25 mouse cellular contexts compared by ENCODE assay signal in the genomic region with DNA sequence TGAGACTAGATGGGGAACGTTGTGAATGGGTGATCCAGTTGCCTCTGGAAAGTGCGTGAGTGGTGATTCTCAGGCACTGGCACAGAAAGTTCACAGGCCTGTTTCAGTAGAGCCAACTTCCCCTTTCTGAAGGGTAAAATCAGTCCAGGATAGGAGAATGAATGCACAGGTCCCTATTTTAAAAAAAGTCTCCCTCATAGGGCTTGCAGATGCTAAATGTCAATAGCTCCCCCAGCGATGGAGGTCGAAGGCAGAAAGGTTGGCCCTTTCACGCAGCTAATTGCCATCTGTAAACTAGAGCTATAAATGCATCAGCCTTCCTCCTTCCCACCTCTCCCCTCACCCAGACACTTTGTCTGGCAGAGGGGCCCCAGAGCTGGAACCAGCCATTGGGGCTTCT.
"Had no signal": no experiment of that assay in that cellular context is flagged by ENCODE, and none has a peak within 500 bp of the region (broad histone marks: within the 10 kb centered on the region; RNA-seq: fewer than 3 reads in every experiment).

No protein-coding gene starts in this region.

- H3K9me3 ChIP-seq: heart, embryonic 10.5 days; heart, embryonic 12.5 days; hindbrain, embryonic 10.5 days; hindbrain, embryonic 12.5 days; intestine, embryonic 15.5 days; limb, embryonic 10.5 days; limb, embryonic 12.5 days had no signal

- H3K36me3 ChIP-seq: heart, embryonic 10.5 days; heart, embryonic 12.5 days; hindbrain, embryonic 10.5 days; hindbrain, embryonic 12.5 days; intestine, embryonic 15.5 days; limb, embryonic 10.5 days; limb, embryonic 12.5 days had no signal

- ATAC-seq: hindbrain, embryonic 16.5 days; inflammation-experienced regulatory T-cells, adult 6 months; intestine, embryonic 15.5 days; intestine, postnatal 0 days had no signal

- H3K27me3 ChIP-seq: intestine, embryonic 15.5 days; limb, embryonic 12.5 days had no signal

- H3K4me2 ChIP-seq: heart, embryonic 12.5 days; hindbrain, embryonic 12.5 days; hindbrain, embryonic 14.5 days; intestine, embryonic 15.5 days; limb, embryonic 12.5 days had no signal

- H3K4me1 ChIP-seq: heart, embryonic 12.5 days had no signal

- DNase-seq: gastrocnemius, adult 2 months; gastrocnemius, postnatal 10 days; gastrocnemius, postnatal 25 days; heart, adult 18-20 months; heart, postnatal 10 days; heart, postnatal 4 days; kidney, adult 18-20 months; kidney, adult 8-10 months; kidney, postnatal 10 days; kidney, postnatal 25 days; kidney, postnatal 4 days had no signal

- H3K9ac ChIP-seq: heart, embryonic 12.5 days; hindbrain, embryonic 12.5 days; hindbrain, embryonic 14.5 days; intestine, embryonic 15.5 days; limb, embryonic 12.5 days; liver, embryonic 14.5 days had no signal

- H3K27ac ChIP-seq: gastrocnemius, adult 2 months; heart, embryonic 10.5 days; hindbrain, embryonic 10.5 days; hindbrain, embryonic 12.5 days; hindbrain, embryonic 14.5 days; intestine, embryonic 15.5 days; layer of hippocampus, adult 2 months; left cerebral cortex, adult 2 months; limb, embryonic 10.5 days; limb, embryonic 12.5 days; liver, embryonic 14.5 days had no signal

- H3K4me3 ChIP-seq: gastrocnemius, adult 2 months; heart, embryonic 10.5 days; heart, embryonic 12.5 days; hindbrain, embryonic 10.5 days; hindbrain, embryonic 12.5 days; intestine, embryonic 15.5 days; layer of hippocampus, adult 2 months; left cerebral cortex, adult 2 months; limb, embryonic 10.5 days; limb, embryonic 12.5 days had no signal
